Mouse (Mus musculus): Measurements from ENCODE around the gene Bet1l.

Bet1l gene

DNA sequence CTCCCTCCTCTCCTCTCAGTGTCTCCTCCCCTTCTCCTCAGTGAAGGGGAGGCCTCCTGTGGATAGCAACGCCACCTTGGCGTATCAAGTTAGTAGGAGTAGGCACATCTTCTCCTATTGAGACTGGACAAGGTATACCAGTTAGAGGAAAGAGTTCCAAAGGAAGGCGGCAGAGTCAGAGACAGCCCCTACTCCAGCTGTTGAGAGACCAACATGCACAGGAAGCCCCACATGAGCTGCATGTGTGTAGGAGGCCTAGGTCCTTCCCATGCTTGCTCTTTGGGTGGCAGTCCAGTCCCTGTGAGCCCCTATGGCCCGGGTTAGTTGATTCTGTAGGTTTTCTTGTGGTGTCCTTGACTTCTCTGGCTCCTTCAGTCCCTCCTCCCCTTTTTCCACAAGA lies 24.0 kb downstream of the Bet1l start:
- DNase-seq (ENCODE audit: low read depth, low spot score): no peak

- DNase-seq (ENCODE audit: low read depth, low spot score): no peak
Measured at GRCm38 (mm10) chr7:140831447-140831846, 25.9 kb downstream of the Bet1l start.

DNA sequence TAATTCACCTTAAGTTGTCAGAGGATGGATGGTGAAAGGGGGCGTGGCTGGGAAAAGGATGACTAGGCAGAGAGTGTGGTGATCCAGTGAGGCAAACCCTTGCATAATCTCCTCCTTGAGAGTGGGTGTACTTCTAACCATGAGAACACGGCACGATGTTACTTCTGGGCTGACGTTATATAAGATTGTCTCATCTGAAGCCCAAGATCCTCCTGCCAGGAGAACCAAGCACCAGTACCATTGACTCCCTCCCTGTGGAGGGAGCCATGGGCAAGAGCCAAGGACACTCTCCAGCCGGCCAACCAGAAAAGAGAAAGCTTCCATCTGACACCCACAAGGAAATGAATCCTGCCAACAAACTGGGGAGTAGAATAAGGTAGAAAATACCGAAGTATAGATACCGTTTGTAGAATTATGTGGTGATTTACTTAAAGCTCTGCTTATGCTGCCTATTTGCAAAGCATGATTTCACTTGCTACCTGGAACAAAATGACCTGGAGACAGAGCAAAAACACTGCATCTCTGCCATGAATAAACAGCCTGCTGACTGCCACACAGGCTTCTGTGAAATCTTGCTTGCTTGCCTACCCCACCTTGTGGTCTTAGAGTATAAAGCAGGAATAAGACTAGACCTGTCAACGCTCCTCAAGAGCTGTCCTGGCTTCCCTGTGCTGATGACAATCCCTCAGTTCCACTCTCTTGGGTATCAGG lies 29.1 kb downstream of the Bet1l start:
- no peak for DNase-seq (ENCODE audit: low read depth, low spot score)

DNA sequence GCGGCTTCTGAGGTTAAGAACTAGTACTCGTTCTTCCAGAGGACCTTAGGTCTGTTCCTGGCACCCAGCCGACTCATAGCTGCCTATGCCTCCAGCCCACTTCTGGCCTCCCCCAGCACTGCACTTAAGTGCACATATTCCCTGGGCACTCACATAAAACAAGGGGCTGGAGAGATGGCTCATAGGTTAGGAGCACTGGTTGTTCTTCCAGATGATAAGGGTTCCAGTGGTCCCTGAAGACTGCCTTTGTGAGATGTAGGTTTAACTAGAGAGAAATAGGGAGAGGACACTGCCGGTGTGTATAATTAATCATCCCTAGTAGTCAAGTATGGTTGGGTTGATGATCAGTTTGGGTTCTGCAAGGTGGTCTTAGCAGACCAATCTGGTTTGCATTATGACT lies 34.6 kb downstream of the Bet1l start:
- DNase-seq (ENCODE audit: low read depth, low spot score): no peak

DNA sequence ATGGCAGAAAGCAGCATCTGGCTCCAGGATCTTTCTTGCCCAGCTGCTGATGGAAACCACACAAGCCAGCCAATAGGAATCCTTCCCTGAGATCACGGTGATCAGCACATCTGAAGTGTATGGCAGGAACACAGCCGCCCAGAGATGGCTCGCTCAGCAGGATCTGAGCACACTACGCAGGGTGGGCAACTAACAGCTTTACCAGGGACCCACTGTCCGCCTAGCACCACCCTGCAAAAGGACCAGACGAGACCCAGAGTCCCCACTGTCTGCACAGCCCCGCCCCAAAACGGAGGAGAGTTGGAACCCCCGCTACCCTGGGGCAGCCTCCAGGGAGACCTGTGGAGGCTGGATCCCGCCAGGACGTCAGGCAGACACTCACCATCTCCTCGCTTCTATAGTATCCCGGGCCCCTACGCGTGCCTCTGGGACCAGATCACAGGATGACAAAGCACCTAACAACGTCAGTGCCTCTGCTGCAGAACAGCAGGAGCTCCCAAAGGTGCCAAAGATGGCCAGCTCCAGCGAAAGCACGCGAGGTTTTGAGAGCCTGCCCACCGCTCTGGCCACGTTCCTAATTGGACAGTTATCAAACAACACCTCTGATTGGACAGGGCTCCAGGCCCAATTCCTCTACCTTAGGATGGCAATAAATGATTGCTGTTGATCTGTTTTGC lies 35.6 kb downstream of the Bet1l start, which contains the start of gene Zfp941:
TSS of gene Zfp941 (minus strand) at position 526 of the 677 bp plus-strand sequence.
- no peak for DNase-seq (ENCODE audit: low read depth, low spot score)

DNA sequence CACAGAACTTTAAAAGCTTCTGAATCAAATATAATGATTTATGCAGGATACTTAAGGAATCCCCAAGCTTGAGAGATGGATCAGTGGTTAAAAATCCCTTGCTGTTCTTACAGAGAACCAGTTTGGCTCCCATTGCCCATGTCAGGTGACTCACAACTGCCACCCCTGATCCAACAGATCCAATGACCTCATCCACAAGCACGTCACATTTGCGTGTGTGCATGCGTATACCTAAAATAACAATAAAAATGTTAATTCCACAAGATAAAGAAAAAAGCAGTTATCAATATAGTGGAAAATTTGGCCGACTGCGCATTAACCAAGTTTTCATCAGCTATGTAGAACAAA lies 36.1 kb downstream of the Bet1l start:
- DNase-seq (ENCODE audit: low read depth, low spot score): no peak

DNA sequence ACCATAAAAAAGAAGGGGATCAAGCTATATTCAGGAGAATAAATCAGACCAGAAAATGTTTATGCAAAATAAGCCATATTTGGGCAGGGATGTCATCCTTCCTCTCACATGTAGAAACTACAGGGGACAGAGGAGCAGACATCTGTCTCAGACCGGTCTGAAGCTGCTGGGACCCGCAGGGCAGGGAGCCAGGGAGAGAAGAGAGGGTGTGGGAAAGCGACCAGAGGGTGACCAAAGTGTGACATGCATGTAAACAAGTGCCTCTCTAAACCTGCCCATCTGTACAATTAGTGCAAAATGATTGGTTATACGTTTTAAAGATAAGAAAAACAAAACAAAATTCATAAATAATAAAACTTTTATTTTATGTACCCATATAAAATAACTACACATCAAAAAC lies 37.2 kb downstream of the Bet1l start:
- DNase-seq (ENCODE audit: low read depth, low spot score): no peak

DNA sequence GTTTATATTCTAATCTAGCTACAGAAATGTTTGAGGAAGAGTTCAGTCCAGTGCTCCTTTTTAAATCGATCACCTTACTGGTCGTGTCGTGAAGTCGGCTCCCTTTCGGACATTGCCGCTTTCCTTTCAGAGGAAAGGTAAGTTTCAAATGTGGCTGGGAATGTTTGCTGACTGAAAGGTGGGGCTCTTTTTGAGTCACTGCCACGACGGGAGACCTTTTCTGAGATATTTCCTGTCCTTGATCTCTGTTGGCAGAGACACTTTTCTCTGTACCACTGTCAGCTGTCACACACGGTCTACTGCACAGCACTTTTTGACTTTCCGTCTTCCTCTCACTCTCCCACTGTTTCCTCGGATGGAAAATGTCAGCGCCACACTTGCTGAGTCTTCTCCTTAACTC lies 44.5 kb downstream of the Bet1l start:
- DNase-seq (ENCODE audit: low read depth, low spot score): no peak

- DNase-seq (ENCODE audit: low read depth, low spot score): no peak
Measured at GRCm38 (mm10) chr7:140811714-140812113, 45.7 kb downstream of the Bet1l start.

- no peak for DNase-seq (ENCODE audit: low read depth, low spot score)
Measured at GRCm38 (mm10) chr7:140810496-140810895, 46.9 kb downstream of the Bet1l start.

DNA sequence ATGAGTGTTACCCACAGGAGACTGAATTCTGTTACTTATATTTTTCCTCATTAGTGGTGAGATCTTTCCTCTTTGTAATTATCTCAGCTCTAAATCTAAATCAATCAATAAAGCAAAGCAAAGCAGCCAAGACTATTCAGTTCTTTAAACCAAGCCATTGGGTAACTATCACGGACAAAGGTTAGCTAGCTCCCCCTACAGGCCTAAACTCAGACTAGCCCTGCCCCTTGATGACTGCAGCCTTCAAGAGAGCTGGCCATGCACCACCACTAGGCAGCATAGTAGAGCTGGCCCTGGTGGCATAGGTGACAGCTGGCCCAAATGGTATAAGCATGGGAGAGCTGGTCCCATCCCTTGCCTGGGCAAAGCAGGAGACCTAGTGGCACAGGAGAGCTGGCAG lies 51.7 kb downstream of the Bet1l start:
- no peak for DNase-seq (ENCODE audit: low read depth, low spot score)
